Mouse (Mus musculus) kidney, adult 11 months (tissue): Measurements from ENCODE around the gene Neurl4.

Experiments
- DNase-seq: peaks from one replicate; pipeline ENCODE4 v3.0.0; 2022

The Neurl4 gene

DNA sequence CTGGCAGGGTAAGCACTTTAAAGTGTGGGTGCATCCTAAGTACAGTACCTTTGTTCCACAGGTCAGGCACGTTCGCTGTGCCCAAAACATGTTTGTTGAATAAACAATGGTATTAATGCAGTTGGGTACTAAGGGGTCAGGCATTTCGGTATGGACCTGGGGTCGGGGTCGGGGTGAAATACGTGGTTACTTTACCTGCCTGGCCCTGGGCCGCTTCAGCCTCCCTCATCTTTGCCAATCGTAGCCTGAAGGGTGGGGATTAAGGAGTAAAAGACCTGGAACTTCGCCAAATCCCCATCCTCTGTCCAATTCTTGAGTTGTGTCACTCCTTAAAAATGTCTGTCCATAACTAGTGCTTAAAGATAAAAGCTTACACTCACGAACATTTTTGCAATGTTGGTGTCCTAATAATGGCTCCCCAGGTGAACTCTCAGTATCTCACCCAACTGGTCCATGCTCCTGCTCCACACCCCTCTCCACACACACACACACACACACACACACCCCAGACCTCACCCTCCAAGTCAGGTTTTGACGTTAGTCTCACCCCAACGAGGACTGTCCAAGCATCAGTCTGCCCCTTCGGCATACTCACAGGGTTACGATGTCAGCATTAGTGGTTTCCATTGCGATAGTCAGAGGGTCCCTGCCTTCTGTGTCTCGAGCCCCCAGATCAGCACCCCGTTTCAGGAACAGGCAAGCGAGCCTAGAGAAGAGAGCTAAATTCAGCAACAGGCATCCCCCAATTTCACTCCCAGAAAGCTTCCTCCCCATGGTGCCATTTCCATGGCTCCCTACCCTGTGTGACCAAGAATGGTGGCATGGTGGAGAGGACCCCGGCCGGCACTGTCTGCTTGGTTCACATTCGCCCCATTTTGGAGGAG, 18.8 kb upstream of the Neurl4 start:
- DNase-seq: no peak

DNA sequence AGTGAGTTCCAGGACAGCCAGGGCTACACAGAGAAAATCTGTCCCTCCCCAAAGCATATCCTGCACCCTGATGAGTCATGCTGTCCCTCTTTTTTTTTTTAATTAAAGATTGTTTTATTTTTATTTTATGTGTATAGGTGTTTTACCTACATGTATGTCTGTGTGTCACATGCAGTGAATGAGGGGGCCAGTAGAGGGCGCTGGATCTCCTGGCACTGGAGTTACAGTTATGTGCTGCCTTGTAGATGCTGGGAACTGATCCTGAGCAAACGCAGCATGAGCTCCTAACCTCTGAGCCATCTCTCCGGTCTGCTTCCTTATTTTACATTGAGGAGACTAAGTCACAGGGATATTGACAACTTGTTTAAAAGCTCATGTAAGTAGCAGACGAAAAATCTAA, 17.8 kb upstream of the Neurl4 start:
- no peak for DNase-seq

DNA sequence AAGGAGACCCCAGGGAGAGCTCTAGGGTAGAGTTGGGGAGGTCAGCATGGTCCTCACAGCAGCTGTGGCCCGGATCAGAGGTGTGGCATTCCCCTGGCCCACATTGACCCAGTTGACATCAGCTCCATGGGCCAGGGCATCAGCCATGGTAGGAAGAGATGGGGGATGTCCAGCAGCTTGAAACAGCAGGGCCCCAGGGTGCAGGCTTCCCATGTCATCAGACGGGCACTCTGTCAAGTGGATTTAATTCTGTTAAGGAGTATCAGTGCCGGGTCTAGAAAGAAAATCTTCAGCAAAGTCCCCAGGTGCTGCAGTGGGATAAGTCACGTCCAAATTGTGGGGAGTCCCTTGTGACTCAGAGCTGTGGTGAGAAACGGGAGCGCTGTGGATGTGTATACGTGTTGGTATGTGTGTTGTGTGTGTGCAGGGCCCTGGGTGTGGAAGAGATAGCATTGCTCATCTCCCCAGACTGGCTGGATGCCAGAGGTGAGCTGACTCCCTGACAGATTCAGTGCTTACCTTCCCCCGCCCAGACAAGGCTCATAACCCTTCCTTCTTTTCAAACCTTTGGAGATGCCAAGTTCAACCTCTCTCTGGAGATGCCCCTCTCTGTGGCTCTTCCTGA, 17.2 kb upstream of the Neurl4 start:
- DNase-seq: no peak

DNA sequence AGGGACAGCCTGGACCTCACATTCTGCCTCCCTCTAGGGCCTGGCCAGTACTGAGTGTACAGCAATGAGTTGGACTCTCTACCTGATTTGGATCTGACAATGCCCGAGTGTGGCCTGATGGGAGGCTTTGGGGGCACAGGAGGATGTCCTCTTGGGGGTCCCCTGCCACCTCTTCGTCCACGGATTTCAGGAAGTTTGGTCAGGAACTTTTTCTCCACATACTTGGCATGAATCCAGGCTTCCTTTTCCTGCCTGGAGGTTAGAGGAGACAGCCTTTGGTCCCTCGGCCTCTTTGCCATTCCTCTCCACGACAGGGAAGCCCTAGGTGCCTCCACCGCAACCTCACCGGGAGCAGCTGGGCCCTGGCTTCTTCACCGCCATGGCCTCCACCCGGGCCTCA, 16.6 kb upstream of the Neurl4 start:
- DNase-seq: no peak

DNA sequence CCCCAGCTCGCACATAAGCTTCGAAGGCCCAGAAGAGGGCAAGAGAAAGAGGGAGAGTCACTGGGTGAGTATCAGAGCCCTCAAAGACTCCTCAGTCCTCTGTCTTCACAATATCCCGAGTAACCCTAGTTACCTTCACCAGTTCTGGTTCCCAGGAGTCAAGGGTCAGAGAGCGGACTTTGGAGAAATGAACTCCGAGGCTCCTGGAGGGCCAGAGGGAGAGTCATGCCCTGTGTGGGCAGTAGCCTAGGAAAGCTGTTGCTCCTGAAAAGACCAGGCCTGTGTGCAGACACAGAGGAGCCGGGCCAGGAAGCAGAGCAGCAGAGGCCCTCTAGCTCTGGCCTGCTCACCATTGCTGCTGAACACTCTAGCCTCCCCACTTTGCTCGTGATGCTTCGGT, 16.2 kb upstream of the Neurl4 start:
- DNase-seq: no peak

DNA sequence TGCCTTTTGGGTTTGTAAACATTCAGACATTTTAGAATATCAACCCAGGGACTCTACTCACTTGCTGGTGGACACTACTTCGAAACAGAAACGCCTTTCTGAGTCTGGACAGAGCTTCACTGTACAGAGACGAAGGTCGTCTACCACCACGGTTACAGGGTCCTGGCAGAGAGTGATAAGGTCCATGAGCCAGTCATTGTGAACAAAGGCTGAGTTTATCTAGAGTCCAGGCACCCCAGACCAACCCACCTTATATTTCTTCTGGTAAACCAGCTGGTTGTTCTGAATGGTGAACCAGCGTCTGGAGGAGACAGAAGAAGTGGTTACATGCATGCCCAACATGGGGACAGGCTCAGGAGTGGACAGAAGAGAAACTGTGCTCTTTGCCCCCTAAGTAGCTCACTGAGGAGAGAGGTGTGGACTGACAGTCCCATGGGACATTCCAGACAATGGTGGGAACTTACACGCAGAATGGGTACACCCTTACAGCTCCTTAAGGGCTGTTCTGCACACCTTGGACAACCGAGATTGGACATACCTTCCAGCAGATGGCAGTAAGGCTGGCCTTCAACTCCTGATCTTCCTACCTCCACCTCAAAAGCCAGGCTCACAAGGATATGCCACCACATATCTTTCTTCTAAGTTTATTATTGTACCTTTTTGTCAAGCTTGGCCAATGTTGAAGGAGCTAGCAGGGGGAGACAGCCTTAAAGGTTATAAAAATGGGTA, 13.8 kb upstream of the Neurl4 start:
- DNase-seq: no peak

DNA sequence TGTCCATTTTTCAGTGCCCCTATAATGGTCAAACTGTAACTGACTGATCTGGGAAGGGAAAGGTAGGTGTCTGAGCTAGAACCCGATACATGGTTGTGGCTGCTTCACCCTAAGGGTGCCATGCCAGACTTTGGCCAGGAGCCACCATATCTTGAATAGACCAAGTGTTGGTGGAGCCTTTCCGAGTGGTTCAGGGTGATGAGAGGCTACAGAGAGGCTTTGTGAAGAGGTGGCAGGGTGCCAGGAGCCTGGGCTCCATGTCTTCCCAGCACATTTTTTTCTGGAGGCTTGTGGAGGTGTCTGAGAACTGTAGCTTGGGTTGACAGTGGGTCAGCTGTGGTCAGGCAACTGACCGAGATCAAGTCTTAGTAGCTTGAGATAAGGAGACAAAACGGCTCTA, 9.4 kb upstream of the Neurl4 start:
- DNase-seq: no peak

DNA sequence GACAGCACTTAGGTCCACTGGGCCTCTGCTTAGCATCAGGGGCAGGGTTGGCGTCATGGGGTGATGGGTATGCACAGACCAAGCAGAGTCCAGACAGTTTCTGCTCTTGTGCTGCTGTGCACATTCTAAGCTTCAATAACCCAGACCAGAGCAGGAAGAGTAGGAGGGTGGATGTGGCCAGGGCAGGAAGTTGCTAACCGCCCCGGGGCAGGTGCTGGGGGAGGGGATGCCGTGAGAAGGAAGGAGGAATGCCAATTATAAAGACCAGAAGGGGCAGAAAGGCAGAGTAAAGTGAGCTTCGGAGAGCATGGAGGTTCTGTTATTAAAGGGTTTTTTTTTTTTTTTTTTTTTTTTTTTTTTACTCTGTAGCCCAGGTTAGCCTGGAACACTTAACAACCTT, 6.2 kb upstream of the Neurl4 start:
- no peak for DNase-seq

DNA sequence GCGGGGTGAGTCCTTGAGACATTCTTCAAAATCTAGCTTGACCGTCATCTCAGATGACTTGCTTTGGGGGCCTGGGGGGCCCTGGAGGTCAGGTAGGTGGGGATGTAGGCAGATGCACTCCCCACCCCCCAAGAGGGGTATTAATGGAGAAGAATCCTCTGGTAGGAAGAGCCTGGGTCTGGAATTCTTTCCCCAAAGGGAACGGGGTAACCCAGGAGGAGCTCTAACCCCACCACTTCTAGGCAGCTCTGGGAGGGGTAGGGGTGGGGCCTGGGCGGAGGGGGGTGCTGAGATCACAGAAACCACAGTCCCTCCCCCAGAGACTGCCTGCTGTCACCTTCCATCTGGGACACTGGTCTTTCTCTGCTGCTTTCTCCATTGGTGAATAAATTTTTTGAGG, 5.6 kb upstream of the Neurl4 start, which contains the start of gene Acap1:
TSS of gene Acap1 (minus strand) at position 249 of the 400 bp plus-strand sequence.
- no peak for DNase-seq

DNA sequence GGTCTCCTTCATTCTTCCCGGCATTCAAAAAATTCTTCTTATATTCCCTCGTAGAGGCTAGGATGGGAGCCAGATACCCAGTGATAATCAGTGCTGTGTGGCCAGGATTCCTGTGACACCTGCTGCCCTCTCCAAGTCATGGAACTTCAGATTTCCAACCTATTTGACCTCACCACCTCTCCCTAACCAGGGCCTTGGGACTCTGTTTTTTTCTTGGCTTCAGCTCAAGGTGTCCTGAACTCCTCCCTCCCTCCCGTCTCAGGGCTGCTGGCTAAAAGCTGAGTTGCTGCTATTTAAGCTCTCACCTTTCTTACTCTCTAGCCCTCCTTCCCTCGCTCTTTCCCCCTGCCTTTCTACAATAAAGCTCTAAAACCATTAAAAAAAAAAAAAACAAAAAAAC, 1.0 kb upstream of the Neurl4 start:
- DNase-seq: no peak

DNA sequence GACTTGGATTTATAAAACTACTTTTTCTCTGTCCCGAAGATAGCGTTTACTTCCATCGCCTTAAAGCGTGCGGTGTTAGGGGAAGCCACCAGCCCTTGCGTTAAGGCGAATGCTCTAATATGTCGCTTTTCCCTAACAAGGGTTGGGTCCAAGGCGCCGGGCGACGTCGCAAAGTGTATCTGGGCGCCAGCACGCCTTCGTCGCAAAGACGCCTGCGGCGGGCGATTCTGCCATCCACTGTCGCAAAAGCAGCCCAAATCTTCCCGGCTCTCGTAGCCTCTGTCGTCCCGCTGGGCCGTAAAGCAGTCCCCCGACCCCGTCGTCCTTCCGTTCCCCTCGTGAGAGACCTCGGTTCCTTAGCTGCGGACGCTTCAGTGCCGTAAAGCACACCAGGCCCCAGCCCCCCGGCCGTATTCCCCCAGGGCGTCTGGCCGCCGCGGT, 554 bp downstream of the Neurl4 start:
- peak; percentile 98 for DNase-seq

DNA sequence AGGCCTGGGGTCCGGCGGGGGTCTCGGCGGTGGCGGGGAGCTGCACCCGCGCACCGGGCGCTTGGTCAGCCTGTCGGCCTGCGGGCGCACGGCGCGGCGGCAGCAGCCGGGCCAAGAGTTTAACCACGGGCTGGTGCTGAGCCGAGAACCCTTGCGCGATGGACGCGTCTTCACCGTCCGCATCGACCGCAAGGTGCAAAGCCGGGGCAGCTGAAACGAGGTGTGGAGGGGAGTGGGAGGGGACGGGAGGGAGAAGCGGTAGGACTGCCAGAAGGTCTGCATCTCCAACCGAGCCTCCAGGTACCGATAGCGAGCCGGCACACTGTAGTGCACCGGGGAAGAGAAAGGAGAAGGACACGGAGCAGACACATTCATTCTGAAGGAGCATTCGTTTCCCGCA, 1.1 kb downstream of the Neurl4 start:
- no peak for DNase-seq

DNA sequence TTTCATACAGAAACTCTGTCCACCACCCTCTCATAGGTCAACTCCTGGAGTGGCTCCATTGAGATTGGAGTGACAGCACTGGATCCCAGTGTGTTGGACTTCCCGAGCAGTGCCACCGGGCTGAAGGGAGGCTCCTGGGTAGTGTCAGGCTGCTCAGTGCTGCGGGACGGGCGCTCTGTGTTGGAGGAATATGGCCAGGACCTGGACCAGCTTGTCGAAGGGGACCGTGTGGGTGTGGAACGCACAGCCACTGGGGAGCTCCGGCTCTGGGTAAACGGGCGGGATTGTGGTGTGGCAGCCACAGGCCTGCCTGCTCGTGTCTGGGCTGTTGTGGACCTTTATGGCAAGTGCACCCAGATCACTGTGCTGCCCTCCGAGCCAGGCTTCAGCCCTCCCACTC, 2.1 kb downstream of the Neurl4 start:
- no peak for DNase-seq

DNA sequence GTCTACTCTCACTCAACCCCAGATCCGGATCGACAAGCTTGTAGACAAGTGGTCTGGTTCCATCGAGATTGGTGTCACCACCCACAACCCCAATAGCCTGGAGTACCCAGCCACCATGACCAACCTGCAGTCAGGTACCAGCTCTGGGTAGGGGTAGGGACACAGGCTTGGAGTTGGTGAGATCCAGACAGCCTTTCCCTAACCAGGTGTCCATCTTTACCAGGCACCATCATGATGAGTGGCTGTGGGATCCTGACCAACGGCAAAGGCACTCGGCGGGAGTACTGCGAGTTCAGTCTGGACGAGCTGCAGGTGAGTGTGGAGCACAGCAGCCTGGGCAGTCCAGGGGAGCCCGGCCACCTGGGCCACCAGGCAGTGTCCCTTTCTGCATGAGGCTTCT, 3.4 kb downstream of the Neurl4 start:
- no peak for DNase-seq

DNA sequence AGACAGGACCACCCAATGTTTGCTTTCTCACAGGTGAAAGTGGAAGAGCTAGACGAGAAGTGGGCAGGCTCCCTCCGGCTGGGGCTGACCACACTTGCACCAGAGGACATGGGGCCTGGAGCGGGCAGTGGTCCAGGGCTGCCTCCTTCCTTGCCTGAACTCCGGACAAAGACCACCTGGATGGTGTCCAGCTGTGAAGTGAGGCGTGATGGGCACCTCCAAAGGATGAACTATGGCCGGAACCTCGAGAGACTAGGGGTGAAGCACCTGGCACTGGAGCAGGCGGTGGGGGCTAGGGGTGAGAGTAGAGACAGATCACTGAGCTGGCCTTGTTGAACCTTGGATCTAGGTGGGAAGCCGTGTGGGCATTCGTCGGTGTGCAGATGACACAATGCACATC, 7.8 kb downstream of the Neurl4 start:
- DNase-seq: peak; percentile 97

DNA sequence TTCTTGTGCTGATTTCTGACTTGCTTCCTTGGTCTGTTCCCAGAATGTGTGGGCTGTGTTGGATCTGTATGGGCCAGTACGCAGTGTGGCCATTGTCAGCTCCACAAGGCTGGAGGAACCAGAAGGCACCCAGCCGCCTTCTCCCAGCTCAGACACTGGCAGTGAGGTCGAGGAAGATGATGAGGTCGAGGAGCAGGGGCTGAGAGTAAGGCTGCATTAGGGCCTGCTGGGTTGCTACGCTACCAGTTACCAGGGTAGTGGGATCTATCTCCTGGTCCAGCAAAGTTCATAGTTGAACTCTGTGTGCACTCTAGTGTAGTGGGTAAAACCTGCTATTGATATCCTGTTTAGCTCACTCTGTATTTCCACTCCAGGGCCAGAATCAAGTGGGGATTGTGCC, 8.3 kb downstream of the Neurl4 start:
- DNase-seq: no peak

DNA sequence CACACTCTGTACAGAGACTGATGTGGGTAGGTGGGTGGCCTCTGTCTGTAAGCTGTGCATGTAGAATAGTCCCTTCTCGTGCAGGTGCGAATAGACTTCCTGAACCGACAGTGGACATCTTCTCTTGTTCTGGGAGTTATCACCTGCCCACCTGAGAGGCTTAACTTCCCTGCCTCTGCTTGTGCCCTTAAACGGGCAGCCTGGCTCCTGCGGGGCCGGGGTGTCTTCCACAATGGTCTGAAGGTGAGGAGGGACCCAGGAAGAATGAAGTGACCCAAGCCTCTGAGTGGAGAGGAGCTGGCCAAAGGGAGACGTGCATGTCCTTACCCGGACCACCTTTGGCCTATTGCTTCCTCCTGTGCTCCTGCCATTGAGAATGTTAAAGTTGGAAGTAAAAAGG, 9.3 kb downstream of the Neurl4 start:
- DNase-seq: no peak

DNA sequence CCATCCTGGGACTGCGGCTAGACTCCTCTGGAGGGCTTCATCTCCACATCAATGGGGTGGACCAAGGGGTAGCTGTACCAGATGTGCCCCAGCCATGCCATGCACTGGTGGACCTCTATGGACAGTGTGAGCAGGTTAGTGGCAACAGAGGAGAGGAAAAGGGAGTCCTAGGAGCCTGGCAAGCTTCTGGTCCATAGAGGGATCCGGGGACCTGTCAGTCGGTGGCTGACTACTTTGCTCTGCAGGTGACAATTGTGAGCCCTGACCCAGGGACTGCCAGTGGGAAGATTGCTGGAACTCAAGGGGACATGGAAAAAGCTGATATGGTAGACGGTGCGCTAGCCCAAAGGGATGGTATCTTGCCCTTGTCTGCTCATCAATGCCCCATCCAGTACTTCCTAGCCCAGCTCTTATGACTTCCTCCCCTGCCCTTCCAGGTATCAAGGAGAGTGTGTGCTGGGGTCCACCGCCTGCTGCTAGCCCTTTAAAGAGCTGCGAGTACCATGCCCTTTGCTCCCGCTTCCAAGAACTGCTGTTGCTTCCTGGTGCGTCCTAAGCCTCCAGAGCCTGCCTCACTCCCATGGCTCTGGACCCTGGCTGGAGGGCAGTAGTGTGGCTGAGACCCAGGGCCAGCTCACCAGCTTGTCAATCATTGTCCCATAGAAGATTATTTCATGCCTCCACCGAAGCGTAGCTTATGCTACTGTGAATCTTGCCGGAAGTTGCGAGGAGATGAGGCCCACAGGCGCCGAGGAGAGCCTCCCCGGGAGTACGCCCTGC, 10.1 kb downstream of the Neurl4 start:
- DNase-seq: peak; percentile 87

DNA sequence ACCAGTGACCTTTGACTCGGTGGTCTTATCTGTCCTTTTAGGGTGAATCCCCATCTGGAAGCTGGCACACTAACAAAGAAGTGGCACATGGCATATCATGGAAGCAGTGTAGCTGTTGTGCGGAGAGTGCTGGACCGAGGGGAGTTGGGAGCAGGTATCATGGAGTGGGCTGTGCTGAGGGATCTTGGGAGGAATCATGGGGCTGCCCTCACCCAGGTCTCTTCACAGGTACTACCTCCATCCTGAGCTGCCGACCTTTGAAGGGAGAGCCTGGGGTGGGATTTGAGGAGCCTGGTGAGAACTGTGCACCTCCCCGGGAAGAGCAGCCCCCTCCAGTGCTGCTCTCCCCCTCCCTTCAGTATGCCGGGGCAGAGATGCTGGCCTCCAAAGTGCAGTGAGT, 10.8 kb downstream of the Neurl4 start:
- no peak for DNase-seq

DNA sequence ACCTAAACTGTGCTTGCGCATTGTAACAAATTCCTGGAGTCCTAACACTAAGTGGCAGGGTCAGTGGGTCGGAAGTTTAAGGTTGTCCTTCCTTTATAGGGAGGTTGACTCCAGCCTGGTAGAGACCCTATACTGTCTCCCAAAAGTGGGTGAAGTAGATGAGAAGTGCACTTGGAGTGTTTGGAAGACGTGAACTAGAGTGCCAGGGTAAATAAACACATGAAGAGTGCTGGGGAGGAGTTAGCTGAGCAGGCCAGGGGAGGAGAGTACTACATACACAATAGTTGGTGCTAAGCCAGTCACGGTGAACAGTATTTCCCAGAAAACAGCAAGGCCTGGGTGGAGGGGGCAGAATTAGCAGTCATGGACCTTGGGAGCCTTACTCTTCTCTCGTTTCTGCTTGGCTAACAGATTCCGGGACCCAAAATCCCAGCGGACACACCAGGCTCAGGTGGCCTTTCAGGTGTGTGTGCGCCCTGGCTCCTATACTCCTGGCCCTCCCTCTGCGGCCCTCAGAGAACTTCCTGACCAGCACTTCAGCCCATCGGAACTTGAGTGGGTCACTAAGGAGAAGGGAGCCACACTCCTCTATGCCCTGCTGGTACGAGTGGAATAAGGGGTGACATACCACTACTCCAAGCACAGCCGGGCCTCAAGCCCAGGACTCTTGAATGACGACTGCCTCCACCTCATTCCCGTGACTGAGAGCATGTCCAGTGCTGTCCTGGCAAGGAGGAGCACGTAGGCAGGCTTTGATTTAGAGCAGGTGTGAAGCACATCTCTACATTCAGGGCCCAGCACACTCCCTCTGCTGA, 12.1 kb downstream of the Neurl4 start:
- no peak for DNase-seq

DNA sequence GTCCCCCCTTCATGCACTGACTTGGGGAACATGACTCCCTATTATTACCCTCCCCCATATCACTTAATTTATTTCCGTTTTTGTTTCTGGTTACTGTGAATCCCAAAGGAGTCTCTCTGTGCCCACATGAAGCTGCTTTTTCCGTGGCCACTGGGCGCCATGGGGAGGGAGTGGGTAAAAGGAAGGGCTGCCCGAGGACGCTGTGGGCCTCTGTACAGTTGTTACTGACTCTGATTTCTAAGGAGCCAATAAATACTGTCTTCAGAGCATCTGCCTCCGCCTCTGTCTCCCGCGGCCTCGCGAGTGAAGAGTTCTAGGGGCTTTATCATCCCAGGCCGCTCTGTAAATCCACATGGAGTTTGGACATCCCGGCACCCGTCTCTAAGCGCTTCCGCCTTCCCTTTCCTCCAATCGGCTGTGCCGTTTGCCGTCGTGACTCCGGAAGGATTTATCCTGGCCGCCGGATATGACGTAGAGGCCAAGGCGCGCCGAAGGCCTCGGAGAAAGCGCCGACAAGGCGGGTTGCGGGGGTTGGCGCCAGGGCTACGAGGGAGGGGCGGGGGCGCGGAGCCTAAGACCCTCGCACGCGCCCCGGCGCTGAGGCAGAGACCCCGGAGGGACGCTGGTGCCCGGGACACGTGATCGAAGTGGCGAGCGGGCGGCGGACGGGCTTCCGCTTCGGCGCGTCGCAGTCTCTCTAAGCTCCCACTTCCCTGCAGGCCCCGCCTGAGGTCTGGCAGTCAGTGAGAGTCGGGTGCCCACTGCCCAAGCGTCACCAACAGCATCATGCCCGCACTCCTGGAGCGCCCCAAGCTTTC, 12.9 kb downstream of the Neurl4 start, which contains the start of gene Gps2:
TSS of gene Gps2 (plus strand) at position 335 of the 818 bp plus-strand sequence.
- peak; percentile 90 for DNase-seq
